Mouse (Mus musculus) mature B cell (primary cell): Measurements from ENCODE around the gene Mymx.

ENCODE experiments used
- in situ Hi-C: fragments of 300-500 bp; cut with MboI; formaldehyde crosslinking; loops from 2 replicates; pipeline ENCODE4 v1.14.3; 2019

Mymx gene

GRCm38 (mm10) chr17:45572103-45573086, 29.5 kb downstream of the Mymx start:
- in situ Hi-C loops = no loop called here

GRCm38 (mm10) chr17:45569999-45570398, 31.9 kb downstream of the Mymx start:
- in situ Hi-C loops = no loop called here

GRCm38 (mm10) chr17:45568990-45569389, 32.9 kb downstream of the Mymx start:
- in situ Hi-C loops = no loop called here

DNA sequence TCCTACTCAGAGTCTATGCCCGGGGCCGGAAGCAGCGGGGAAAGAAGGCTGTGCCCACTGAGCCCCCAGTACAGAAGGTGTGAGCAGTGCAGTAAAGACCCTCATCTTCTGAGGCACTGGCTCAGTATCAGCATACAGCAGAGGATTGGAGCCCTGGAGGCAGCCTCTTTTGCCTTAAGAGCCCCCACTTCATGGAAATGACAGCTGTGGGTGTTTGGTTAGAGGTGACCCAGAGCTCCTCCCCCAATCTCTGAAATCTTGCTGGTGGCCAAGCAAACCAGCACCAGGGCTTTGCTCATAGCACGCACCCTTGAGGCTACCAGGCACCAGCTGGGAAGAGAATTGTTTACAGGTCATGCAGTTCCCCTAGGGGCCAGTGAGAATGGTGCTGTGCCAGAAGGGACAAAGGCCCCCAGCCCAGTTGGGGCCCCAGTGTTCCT, 34.7 kb downstream of the Mymx start:
- in situ Hi-C loops = no loop called here

- in situ Hi-C loops = no loop called here
Measured at GRCm38 (mm10) chr17:45566360-45567161, 35.3 kb downstream of the Mymx start.

DNA sequence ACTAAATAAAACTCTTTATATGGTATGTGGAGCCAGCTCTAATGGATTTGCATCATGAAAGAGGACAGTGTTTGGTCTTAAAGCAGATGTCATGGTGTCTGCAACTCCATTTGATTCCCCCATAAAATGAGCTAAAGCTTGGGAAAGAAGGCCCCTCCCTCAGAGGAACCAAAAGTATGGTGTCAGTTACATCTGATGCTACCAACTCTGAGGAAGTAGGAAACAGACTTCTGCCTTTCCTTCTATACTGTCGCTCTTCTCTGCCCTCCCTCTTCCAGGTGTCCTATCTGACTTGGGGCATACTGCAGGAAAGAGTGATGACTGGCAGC, 35.9 kb downstream of the Mymx start:
- in situ Hi-C loops = no loop called here

DNA sequence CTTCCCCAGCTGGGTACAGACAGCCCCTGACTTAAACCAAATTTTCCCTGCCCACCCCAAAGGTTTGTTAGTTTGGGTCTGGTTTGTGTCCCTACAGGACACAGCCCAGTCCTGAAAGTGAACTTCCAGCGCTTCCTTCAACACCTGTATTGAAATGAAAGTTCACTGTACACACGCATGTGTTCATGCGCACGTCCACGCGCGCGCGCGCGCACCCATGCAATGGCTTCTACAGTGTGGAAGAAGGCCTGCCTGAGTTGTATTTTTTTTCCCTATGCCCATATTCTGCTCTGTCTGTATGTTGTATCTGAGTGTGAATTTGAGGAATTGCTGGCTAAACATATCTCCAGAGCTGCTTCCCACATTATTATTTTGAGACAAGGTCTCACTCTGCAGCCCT, 36.8 kb downstream of the Mymx start:
- in situ Hi-C loops = no loop called here

DNA sequence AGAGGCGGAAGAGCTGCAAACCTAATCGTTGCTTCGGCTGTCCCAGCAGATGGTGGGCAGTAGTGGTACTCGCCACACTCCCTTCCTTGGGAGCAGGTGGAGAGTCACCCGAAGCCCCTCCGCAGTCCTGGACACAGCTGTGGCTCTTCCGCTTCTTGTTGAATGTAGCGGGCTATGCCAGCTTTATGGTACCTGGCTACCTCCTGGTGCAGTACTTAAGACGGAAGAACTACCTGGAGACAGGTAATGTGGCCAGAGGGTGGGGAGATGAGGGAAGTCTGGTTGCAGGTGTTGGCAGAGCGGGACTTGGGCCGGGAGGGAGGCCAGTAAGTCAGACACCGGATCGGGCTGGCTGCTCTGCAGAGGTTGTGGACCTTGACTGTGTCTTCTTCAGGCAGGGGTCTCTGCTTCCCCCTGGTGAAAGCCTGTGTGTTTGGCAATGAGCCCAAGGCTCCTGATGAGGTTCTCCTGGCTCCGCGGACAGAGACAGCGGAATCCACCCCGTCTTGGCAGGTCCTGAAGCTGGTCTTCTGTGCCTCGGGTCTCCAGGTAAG, 37.3 kb downstream of the Mymx start:
- in situ Hi-C loops = no loop called here

DNA sequence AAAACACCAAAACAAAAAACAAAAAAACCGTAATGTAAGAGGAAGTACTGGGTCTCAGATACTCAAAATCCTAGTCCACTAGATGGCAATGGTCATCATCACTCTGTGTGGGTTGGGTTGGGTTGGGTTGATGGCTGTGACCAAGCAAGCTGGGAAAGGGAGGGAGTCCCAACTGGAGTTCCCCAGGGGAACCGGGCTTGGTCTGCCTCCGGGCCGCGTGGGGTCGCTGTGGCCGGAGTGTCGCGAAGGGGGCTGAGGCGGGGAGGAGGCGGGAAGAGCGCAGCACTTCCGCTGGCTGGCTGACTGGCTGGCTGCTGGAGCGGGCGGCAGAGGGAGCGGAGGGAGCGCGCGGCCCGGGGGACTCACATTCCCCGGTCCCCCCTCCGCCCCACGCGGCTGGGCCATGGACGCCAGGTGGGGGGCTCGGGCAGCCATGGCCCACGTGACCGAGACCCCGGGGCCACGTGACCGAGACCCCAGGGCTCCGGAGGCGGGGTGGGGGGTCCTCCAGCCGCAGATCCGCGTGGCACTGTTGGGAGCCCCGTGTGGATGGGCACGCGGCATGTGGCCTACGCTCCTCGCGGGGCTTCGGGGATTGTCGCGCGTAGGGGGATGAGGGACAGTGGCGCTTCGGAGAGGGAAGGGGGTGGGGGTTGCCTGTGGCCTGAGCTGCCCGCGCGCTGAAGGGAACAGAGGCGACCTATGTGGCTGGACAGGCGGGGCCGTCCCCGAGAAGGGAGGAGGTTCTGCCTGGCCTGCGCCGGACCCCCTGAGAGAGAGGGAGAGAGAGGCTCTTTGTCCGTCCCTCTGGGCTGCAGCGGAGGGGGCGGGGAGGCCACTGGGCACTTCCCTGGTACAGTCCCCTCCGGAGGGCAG, 38.0 kb downstream of the Mymx start, which contains the start of gene Slc35b2:
Gene Slc35b2 (plus strand): TSS at position 220 of the 876 bp plus-strand sequence.
- in situ Hi-C loops = no loop called here

DNA sequence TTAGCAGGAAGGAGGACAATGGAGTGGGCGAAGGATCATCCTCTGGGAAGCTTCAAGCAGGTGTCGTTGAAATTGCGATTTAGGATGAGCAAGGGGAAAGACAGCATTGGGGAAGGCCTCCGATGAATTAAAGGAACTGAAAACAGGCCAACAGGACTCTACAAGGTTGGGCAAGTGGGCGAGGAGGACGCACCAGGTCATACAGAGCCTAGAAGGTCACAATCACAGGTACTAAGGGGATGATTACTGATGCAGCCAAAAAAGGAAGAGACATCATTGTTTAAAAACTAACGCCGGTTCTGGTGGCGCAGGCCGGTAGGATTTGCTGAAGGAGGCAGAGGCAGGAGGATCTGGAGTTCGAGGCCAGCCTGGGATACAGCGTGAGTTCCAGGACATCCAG, 38.7 kb downstream of the Mymx start:
- in situ Hi-C loops = no loop called here

GRCm38 (mm10) chr17:45559732-45560525, 42.0 kb downstream of the Mymx start:
- in situ Hi-C loops = no loop called here

- in situ Hi-C loops = no loop called here
Measured at GRCm38 (mm10) chr17:45557998-45558862, 43.7 kb downstream of the Mymx start.

- in situ Hi-C loops = no loop called here
Measured at GRCm38 (mm10) chr17:45557246-45557824, 44.6 kb downstream of the Mymx start.

GRCm38 (mm10) chr17:45556514-45557245, 45.2 kb downstream of the Mymx start:
- in situ Hi-C loops = no loop called here

DNA sequence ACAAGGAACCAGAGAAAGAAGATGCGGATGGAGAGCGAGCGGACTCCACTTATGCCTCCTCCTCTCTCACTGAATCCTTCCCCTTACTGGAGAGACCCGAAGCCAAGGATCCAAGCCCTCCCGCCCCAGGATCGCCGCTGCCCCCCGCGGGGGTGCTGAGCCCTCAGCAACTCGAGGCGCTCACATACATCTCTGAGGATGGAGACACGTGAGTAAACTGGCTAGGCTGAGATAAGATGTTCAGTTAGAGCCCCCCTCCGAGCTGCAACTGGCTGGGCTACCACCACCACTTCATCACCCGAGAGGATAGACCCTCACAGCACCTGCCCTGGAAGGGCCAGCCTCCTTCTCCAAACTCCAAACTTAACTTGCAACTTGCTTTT, 45.8 kb downstream of the Mymx start:
- in situ Hi-C loops = no loop called here

DNA sequence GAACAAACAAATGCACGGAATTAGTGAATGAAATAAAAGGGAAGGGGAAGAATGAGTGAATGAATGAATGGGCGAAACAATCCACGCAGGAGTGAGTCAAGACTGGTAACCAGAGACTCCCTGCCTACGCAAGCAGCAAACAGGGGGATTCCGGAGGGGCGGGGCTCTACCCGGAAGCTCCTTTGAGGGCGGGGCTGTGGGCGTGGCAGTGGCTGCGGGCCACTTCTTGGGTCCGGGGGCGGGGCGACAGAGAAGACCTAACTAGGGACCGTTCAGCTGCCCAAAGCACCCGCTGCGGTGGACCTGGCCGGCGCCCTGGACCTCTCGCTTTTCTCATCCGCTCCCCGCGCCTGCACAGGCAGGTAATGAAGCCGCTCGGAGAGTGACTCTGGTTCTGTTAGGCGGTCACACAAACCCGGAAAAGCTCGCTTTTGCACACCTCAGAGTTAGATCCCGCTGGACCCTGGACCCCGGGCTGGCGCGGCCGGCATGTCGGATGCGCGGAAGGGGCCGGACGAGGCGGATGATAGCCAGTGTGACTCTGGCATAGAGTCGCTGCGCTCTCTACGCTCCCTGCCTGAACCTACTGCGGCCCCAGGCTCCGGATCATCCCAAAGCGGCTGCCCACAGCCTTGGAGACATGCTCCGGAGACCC, 46.3 kb downstream of the Mymx start, which contains the start of gene Nfkbie:
Gene Nfkbie (plus strand): TSS at position 252 of the 655 bp plus-strand sequence.
- in situ Hi-C loops = no loop called here

DNA sequence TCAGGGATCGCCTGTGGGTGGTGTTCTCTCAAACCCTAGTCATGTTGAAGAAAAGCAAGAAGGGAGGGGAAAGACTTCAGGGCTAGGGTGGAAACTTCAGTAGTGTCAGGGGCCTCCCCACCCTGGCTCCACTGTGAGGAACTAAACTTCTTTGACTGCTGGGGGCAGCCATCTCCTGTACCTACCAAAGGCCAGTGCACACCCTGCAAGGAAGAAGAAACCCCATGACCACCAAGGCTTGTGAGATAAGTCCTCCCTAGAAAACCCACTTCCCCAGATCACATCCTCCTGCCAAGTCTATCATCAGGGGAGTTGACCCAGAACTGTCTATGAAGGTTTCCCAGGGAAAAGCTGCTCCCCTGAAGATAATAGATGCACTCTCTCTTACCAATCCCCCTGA, 47.5 kb downstream of the Mymx start:
- in situ Hi-C loops = loop anchor here (5.0 kb wide), 1 partner anchor 37 kb away; no protein-coding TSS in a partner anchor

- in situ Hi-C loops = loop anchor here (5.0 kb wide), 1 partner anchor 36 kb away; no protein-coding TSS in a partner anchor
Measured at GRCm38 (mm10) chr17:45553065-45553464, 48.8 kb downstream of the Mymx start.
